Mouse (Mus musculus) intestine, postnatal 0 days (tissue): ENCODE results near the gene Cfap61. TPM values are rescaled to one million over a fixed set of nuclear protein-coding genes. Genes with fewer than 3 reads are reported as not detected.

Source experiments
- ATAC-seq: fragments of 200-750 bp; cut with Nextera tagmentation; 2 replicates; pipeline ENCODE4 v1.8.0; 2017; ENCODE audit warnings: mild to moderate bottlenecking, moderate TSS enrichment, moderate library complexity
- H3K27ac ChIP-seq: fragments of 300-500 bp; sonication (generic); 2 replicates; pipeline ENCODE4 v1.5.1; 2014; ENCODE audit warnings: mild to moderate bottlenecking, low read depth, low read length, moderate library complexity
- H3K27me3 ChIP-seq: fragments of 300-500 bp; sonication (generic); replicated peaks from 2 replicates; pipeline ENCODE4 v1.6.1; 2014; ENCODE audit warnings: low read length, mixed read lengths; ENCODE audit not compliant: control insufficient read depth, insufficient read depth
- H3K36me3 ChIP-seq: fragments of 300-500 bp; sonication (generic); 2 replicates; pipeline ENCODE4 v1.6.1; 2014; ENCODE audit warnings: mild to moderate bottlenecking, moderate library complexity; ENCODE audit not compliant: control insufficient read depth, insufficient read depth
- H3K4me1 ChIP-seq: fragments of 300-500 bp; sonication (generic); replicated peaks from 2 replicates; pipeline ENCODE4 v1.6.1; 2014; ENCODE audit warnings: antibody characterized with exemption, low read length, mixed read lengths; ENCODE audit not compliant: control insufficient read depth, insufficient read depth
- H3K4me2 ChIP-seq: fragments of 300-500 bp; sonication (generic); replicated peaks from 2 replicates; pipeline ENCODE4 v1.6.1; 2014; ENCODE audit warnings: low read depth, mild to moderate bottlenecking, moderate library complexity
- H3K4me3 ChIP-seq: fragments of 300-500 bp; sonication (generic); 2 replicates; pipeline ENCODE4 v1.5.1; 2014; ENCODE audit warnings: low read depth, low read length
- H3K9ac ChIP-seq: fragments of 300-500 bp; sonication (generic); 2 replicates; pipeline ENCODE4 v1.6.1; 2014; ENCODE audit warnings: mild to moderate bottlenecking, low read depth, low read length
- H3K9me3 ChIP-seq: fragments of 300-500 bp; sonication (generic); 2 replicates; pipeline ENCODE4 v1.6.1; 2016; ENCODE audit warnings: mixed run types; ENCODE audit not compliant: control insufficient read depth
- CTCF ChIP-seq: sonication (generic); IDR thresholded peaks from 2 replicates; pipeline ENCODE4 v1.5.1; 2016; ENCODE audit warnings: low read depth, mild to moderate bottlenecking, control low read depth, antibody characterized with exemption, moderate library complexity
- WGBS: fragments of 180-500 bp; shearing (Covaris S2); extraction: QIAGEN DNeasy Blood & Tissue Kit; methylation state at CpG from one replicate; pipeline ENCODE4 v1.1.7; 2014; 5-methylcytosine and 5-hydroxymethylcytosine counted together
- polyA plus RNA-seq: library from polyadenylated mRNA; unstranded; fragments of >200 nt; fragmentation: Nextera tagmentation; extraction: Ambion mirVana; gene quantifications from 2 replicates; pipeline ENCODE4 v1.2.1, GENCODE M21; 2015

Cfap61 gene
- polyA plus RNA-seq, 1 experiment from 2014 or later: 0.08 TPM

DNA sequence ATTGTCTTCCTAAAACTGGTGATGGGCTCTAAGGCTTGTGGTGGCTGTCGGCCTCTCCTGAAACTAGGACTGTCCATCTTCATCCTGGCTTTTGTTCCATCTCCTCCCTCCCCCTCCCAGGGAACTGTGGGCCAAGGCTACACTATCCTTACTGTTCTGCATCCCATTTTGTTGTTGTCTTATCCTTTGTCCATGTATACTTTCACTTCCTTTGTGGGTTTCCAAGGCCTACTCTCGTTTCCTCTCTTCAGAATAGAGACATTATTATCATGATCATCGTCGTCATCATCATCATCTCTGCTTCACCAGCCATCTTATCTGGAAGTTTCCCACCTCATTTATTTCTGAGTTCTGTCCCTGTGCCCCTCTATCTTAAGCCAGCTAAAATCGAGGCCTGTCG is 199.7 kb downstream of the Cfap61 start:
- Histone ChIP-seq H3K9ac (no peak overlapping the region), H3K4me3 (no peak overlapping the region), H3K27me3 (no peaks in the 10 kb centered on the region), H3K9me3 (no peaks in the 10 kb centered on the region), H3K4me1 (no peaks in the 10 kb centered on the region), H3K36me3 (no peaks in the 10 kb centered on the region), H3K4me2 (no peak overlapping the region), H3K27ac (no peak overlapping the region)
- ATAC-seq: no peak
- no peak for TF ChIP-seq CTCF
- WGBS: 81% methylated on average over 6 of the region's 6 CpGs

DNA sequence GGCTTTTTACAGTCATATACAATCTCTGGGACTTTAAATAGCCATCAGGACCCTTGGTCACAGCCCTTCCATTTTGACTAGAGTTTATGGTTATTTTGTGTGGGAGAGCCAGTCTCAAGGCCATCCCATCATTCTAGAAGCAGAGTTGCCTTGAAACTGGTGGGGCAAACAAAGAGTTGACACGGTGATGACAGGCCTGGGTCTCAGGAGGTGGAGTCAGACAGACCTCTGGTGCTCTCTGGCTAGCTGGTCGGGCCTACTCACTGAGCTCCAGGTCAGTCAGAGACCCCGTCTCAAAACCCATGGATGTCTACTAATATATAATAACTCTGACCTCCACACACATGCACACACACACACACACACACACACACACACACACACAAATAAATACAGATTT is 206.1 kb downstream of the Cfap61 start:
- Histone ChIP-seq H3K27ac (no peak overlapping the region), H3K9me3 (no peaks in the 10 kb centered on the region), H3K4me3 (no peak overlapping the region), H3K27me3 (no peaks in the 10 kb centered on the region), H3K9ac (no peak overlapping the region), H3K36me3 (no peaks in the 10 kb centered on the region), H3K4me2 (no peak overlapping the region), H3K4me1 (no peaks in the 10 kb centered on the region)
- 80% methylated on average over 3 of the region's 3 CpGs for WGBS
- TF ChIP-seq CTCF: no peak
- ATAC-seq: no peak

DNA sequence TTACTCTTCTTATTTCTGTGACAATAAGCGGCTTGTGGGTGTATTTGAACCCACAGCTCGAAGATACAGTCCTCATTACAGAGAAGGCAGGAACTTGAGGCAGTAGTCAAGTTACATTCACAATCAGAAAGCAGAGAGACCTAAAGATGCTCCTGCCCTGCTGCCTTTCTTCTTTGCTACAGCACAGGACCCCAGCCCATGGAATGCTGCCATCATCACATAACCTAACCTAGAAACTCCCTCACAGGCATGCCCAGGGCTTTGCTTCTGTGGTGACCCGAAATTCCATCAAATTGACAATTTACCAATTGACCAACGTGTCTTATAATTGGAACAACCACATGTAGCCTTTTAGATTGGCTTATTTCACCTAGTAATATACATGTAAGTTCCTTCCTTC is 212.7 kb downstream of the Cfap61 start:
- Histone ChIP-seq H3K9me3 (no peaks in the 10 kb centered on the region), H3K27me3 (no peaks in the 10 kb centered on the region), H3K36me3 (no peaks in the 10 kb centered on the region), H3K4me3 (no peak overlapping the region), H3K4me2 (no peak overlapping the region), H3K27ac (no peak overlapping the region), H3K4me1 (no peaks in the 10 kb centered on the region), H3K9ac (no peak overlapping the region)
- TF ChIP-seq CTCF: no peak
- no peak for ATAC-seq
- 79% methylated on average over 4 of the region's 4 CpGs for WGBS

DNA sequence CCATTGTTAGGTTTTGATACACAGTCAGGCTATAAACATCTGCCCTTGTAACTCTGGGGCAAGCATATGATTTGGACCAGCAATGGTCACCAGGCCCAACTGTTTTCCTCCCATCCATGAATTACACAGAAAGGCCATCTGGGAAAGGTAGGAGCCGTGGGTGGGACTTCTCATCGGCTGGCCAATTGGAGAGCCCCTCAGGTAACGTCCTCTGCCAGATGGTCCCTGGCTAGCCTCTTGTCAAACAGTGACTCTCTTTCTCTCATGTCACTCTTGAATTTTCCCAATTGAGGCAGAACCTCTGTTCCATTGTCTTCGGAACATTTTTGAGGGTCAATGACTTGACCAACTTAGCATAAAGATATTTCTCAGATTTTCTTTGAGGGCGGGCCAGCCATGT is 213.2 kb downstream of the Cfap61 start:
- no peaks in the 10 kb centered on the region for H3K27me3 ChIP-seq
- H3K4me2 ChIP-seq: no peak overlapping the region
- no peak for ATAC-seq
- H3K36me3 ChIP-seq: no peaks in the 10 kb centered on the region
- no peak overlapping the region for H3K27ac ChIP-seq
- no peaks in the 10 kb centered on the region for H3K4me1 ChIP-seq
- no peaks in the 10 kb centered on the region for H3K9me3 ChIP-seq
- 90% methylated on average over 5 of the region's 5 CpGs for WGBS
- no peak overlapping the region for H3K9ac ChIP-seq
- H3K4me3 ChIP-seq: no peak overlapping the region
- TF ChIP-seq CTCF: no peak

DNA sequence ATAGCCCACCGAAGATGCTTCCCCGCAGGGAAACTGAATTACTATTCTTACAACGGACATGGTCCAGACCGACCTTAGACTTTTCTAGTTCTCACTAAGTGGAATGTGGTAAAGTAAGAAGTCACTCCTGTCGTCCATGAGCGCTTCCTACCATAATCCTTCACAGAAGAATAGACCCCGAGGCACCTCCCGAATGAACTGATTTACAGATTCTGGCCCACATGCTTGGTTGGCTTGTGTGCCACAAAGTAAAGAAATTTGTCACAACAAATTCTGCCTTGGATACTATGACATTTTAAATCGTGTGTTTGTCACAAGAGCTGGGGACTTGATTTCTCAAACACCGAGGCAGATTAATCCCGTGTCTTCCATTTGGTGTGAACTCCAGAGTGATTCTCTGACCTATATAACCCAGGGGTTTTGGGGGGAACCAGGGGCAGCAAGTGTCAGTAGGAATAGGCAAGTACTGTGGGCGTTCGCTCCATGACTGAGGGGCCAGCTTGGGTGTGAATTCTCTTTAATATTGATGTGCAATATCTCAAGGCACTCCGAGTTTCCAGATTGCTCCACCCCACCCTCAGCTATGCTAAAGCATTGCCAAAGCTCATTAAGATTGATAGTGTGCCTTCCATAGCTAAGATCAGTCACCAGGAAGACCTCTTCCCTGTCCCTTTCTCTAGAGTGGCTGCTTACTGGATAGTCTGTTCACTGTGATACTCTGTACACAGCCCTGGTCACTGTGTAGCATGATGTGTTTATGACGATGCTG is 214.8 kb downstream of the Cfap61 start:
- H3K27me3 ChIP-seq: no peaks in the 10 kb centered on the region
- H3K9ac ChIP-seq: no peak overlapping the region
- no peak overlapping the region for H3K4me3 ChIP-seq
- no peak for TF ChIP-seq CTCF
- H3K9me3 ChIP-seq: no peaks in the 10 kb centered on the region
- no peaks in the 10 kb centered on the region for H3K4me1 ChIP-seq
- no peak overlapping the region for H3K27ac ChIP-seq
- no peak for ATAC-seq
- WGBS: 88% methylated on average over 15 of the region's 15 CpGs
- H3K4me2 ChIP-seq: no peak overlapping the region
- H3K36me3 ChIP-seq: no peaks in the 10 kb centered on the region

DNA sequence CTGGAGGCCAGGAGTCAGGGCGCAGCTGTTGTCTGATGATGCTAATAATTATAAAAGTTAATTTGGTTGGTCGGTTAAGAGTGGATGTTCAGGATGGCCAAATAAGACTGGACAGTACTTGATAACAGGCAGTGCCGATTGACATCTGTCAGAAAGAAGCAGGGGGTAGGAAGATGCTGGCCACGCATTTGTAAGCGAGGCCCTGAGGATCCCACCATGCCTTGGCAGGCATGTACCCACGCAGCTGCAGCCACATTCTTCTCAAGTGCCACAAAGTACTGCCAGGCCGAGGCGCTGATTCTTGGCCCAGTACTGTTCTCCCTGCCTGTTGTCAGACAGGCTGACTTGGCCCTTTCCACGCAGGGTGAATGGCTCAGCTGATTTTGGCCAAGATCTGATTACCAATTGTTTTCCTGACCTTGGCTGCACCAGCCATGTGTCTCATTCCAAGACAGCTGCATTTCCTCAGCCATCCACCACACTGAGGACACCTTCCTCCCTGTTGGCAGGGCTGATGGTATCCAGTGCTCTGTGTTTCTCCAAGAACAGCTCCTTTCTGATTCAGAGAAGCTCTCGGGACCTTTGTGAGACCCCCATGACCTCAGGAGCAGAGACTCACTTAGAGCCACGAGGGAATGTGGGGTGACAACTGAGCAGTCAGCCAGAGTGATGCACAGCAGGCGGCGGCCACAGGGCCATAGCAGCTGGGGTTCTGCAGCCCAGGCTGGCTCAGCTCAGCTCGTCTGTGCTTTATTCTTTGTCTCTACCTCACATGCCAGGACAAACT is 233.6 kb downstream of the Cfap61 start:
- H3K36me3 ChIP-seq: no peaks in the 10 kb centered on the region
- H3K27ac ChIP-seq: no peak overlapping the region
- no peak overlapping the region for H3K9ac ChIP-seq
- H3K27me3 ChIP-seq: no peaks in the 10 kb centered on the region
- no peak overlapping the region for H3K4me3 ChIP-seq
- H3K4me2 ChIP-seq: no peak overlapping the region
- TF ChIP-seq CTCF: no peak
- no peaks in the 10 kb centered on the region for H3K9me3 ChIP-seq
- H3K4me1 ChIP-seq: no peaks in the 10 kb centered on the region
- ATAC-seq: no peak
- 69% methylated on average over 14 of the region's 14 CpGs for WGBS
